Mouse (Mus musculus) liver, postnatal 0 days (tissue): ENCODE results near the gene Neurl1b.

Source experiments
- CTCF ChIP-seq: sonication (generic); IDR thresholded peaks from 2 replicates; pipeline ENCODE4 v1.5.1; 2016; ENCODE audit warnings: antibody characterized with exemption, low read depth
- EP300 ChIP-seq: IDR thresholded peaks from 2 replicates; pipeline ENCODE4 v1.6.1; 2016; ENCODE audit warnings: antibody characterized with exemption, low read depth, mild to moderate bottlenecking

DNA sequence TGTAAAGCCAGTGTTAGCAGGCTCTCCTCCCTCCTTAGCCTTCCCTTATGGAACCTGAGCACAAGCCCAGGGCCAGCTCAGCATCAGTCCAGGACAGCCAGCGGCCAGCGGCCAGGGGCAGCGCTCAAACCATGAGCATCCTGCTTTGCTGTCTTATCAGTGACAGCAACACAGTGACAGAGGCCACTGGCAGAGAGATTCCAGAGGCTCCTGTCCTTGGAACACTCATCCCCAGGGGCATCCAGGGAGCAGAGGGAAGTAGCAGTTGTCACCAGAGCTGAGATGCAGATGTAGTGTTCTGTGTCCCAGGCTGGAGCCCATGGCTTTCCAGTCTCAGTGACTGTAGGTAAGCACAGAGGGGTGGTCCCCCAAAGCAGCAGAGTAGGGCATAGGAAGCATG lies 32.5 kb upstream of the Neurl1b start:
- TF ChIP-seq CTCF (no peak), EP300 (no peak)
